Comparison of ENCODE assay signal across 9 mouse cellular contexts in the genomic region with DNA sequence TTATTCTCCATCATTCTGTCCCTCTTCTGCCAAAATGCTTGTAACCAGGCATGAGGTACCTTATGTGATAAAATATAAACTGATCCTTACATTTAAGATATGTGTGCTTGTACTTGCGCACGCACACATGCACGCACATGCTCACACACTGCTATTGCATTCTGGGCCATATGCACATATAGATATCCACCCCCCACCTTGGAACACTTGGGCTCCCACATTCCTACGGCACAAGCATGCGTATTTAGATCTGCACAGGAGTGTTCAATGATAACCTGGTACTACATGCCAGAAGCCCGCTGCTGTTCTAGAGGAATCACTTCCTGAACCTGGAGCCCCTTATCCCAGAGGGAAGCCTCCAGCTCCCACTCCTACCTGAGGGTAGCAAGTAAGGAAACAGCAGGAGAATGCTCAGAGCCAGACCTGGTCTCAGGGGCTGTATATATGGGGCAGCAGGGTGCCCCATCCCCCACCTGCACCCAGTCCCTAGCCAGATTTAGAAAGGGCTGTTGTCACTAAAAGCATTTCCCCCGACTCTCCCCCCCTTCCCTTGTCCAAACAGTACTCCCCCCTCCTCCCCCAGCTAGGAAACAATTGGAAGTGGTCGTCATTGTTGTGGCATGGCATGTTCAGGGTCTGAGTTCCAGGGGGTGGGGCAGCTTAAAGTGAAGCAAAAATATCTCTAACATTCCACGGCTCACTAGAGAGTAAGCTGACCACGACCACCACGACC. TPM values are rescaled to one million over a fixed set of nuclear protein-coding genes. Genes with fewer than 3 reads are reported as not detected.
DNase-seq lines count a peak whose midpoint lies in the region; ATAC-seq and TF ChIP-seq lines count a peak whose summit lies in the region.
"Had no signal": no experiment of that assay in that cellular context is flagged by ENCODE, and none has a peak within 500 bp of the region (broad histone marks: within the 10 kb centered on the region; RNA-seq: fewer than 3 reads in every experiment).

A gene (minus strand): TSS at position 491 of the 733 bp plus-strand sequence.

- H3K9me3 ChIP-seq in hindbrain, embryonic 14.5 days (ENCODE audit: control insufficient read depth, low read length), result no peaks in the 10 kb centered on the region
- H3K9me3 ChIP-seq in kidney, embryonic 15.5 days (replicated peaks), result no peaks in the 10 kb centered on the region

- no peak within 1 kb of the TSS for H3K4me2 ChIP-seq in hindbrain, embryonic 14.5 days (replicated peaks)
- H3K4me2 ChIP-seq in kidney, embryonic 15.5 days, result no peak within 1 kb of the TSS

- intact Hi-C loops in gastrocnemius, postnatal 14 days (cut with DNase I; ENCODE audit: low total_unique reads), result loop anchor here (10.0 kb wide), 1 partner anchor 160 kb away; no protein-coding TSS in a partner anchor

- no peak within 1 kb of the TSS for H3K4me3 ChIP-seq in lung, adult 2 months (replicated peaks; ENCODE audit: extremely low read depth, low read depth, low read length)
- H3K4me3 ChIP-seq in hindbrain, embryonic 14.5 days (replicated peaks; ENCODE audit: low read length), result no peak within 1 kb of the TSS
- H3K4me3 ChIP-seq in olfactory bulb, adult 2 months (ENCODE audit: insufficient read depth, low read depth, low read length), result no peak within 1 kb of the TSS
- no peak within 1 kb of the TSS for H3K4me3 ChIP-seq in kidney, embryonic 15.5 days (replicated peaks)

- no peak for TF ChIP-seq CTCF in lung, adult 2 months (IDR thresholded peaks at IDR 0.05; ENCODE audit: insufficient read depth, low read length)
- TF ChIP-seq CTCF in olfactory bulb, adult 2 months (IDR thresholded peaks at IDR 0.05; ENCODE audit: insufficient read depth, low read depth, low read length), result no peak

- no peak for TF ChIP-seq POLR2A in lung, adult 2 months (IDR thresholded peaks at IDR 0.05; ENCODE audit: borderline replicate concordance, extremely low read depth, low read depth, low read length)
- TF ChIP-seq POLR2A in olfactory bulb, adult 2 months (IDR thresholded peaks at IDR 0.05; ENCODE audit: insufficient read depth, low read depth, low read length), result no peak

- no peak for ATAC-seq in hindbrain, embryonic 14.5 days (ENCODE audit: low FRiP score)
- ATAC-seq in kidney, embryonic 15.5 days (replicated peaks; ENCODE audit: low FRiP score), result no peak

- H3K27me3 ChIP-seq in hindbrain, embryonic 14.5 days (ENCODE audit: control insufficient read depth, insufficient read depth, low read length), result no peaks in the 10 kb centered on the region
- no peaks in the 10 kb centered on the region for H3K27me3 ChIP-seq in kidney, embryonic 15.5 days

- H3K4me1 ChIP-seq in lung, adult 2 months (ENCODE audit: control insufficient read depth, insufficient read depth, low read length), result no peaks in the 10 kb centered on the region
- peaks cover 26% of the 10 kb centered on the region for H3K4me1 ChIP-seq in hindbrain, embryonic 14.5 days (replicated peaks; ENCODE audit: control insufficient read depth, insufficient read depth, low read length)
- peaks cover 45% of the 10 kb centered on the region for H3K4me1 ChIP-seq in olfactory bulb, adult 2 months (ENCODE audit: control insufficient read depth, insufficient read depth, low read length)
- peaks cover 28% of the 10 kb centered on the region for H3K4me1 ChIP-seq in kidney, embryonic 15.5 days

- no peaks in the 10 kb centered on the region for H3K36me3 ChIP-seq in hindbrain, embryonic 14.5 days (replicated peaks; ENCODE audit: control insufficient read depth, insufficient read depth)
- no peaks in the 10 kb centered on the region for H3K36me3 ChIP-seq in kidney, embryonic 15.5 days

- peak within 1 kb of the TSS; percentile 42; the same call in 1 of the 2 replicates for H3K9ac ChIP-seq in hindbrain, embryonic 14.5 days
- no peak within 1 kb of the TSS for H3K9ac ChIP-seq in kidney, embryonic 15.5 days

- DNase-seq in lung, adult 2 months, result no peak
- DNase-seq in lung, postnatal 10 days, result no peak
- no peak for DNase-seq in gastrocnemius, postnatal 14 days
- DNase-seq in hindbrain, embryonic 14.5 days (ENCODE audit: low spot score), result no peak
- no peak for DNase-seq in urinary bladder, adult 18-20 months (ENCODE audit: low spot score in 2 of 2)
- no peak for DNase-seq in kidney, postnatal 4 days
- DNase-seq: cerebellum, adult 11-12 months had no signal

- peak within 1 kb of the TSS; percentile 91 for H3K27ac ChIP-seq in hindbrain, embryonic 14.5 days
- H3K27ac ChIP-seq in olfactory bulb, adult 2 months (ENCODE audit: insufficient read depth, low read depth, low read length), result peak within 1 kb of the TSS; percentile 91
- H3K27ac ChIP-seq in kidney, embryonic 15.5 days, result no peak within 1 kb of the TSS

- WGBS in lung, adult 2 months, result 43% methylated on average over 11 of the region's 11 CpGs
- WGBS in hindbrain, embryonic 14.5 days, result 56% methylated on average over 11 of the region's 11 CpGs
- 58% methylated on average over 11 of the region's 11 CpGs for WGBS in olfactory bulb, adult 2 months
- WGBS in kidney, embryonic 15.5 days, result 51% methylated on average over 11 of the region's 11 CpGs

RNA-seq across cellular contexts. Expression of the gene that starts here (rescaled TPM):
- polyA plus RNA-seq in lung, adult 2 months (2012; rRNA removed), result 8.0 and 13.3 TPM in 2 replicates
- 1,000 to 10,000 TPM in 1 of 2 experiments, 100 to 1,000 TPM in 1; 602 to 1,083 TPM for total RNA-seq in gastrocnemius, postnatal 14 days (2021)
- polyA plus RNA-seq in hindbrain, embryonic 14.5 days (2014; fragmentation: Nextera tagmentation; extraction: Ambion mirVana), result 5.6 and 6.7 TPM in 2 replicates
- polyA plus RNA-seq in olfactory bulb, adult 2 months (2012; ENCODE audit: insufficient read depth, insufficient read length, low replicate concordance, missing spikeins), result not detected in 2 replicates
- 4.4 and 6.3 TPM in 2 replicates for polyA plus RNA-seq in kidney, embryonic 15.5 days (2015; fragmentation: Nextera tagmentation; extraction: Ambion mirVana)
